8 mouse cellular contexts compared by ENCODE assay signal in genomic region chr17:32283771-32284221, GRCm38 (mm10). TPM values are rescaled to one million over a fixed set of nuclear protein-coding genes. Genes with fewer than 3 reads are reported as not detected.
DNase-seq lines count a peak whose midpoint lies in the region; ATAC-seq lines count a peak whose summit lies in the region.

No protein-coding gene starts in this region.

- peaks cover 9% of the 10 kb centered on the region; the same call in 1 of the 2 replicates for H3K36me3 ChIP-seq in hindbrain, embryonic 10.5 days

- H3K4me1 ChIP-seq in hindbrain, embryonic 10.5 days (replicated peaks): peaks cover 32% of the 10 kb centered on the region

- no peaks in the 10 kb centered on the region for H3K9me3 ChIP-seq in hindbrain, embryonic 10.5 days

- ATAC-seq in frontal cortex, adult (ENCODE audit: low TSS enrichment): peak; percentile 36

- DNase-seq in Muller cell, postnatal 12 days (ENCODE audit: inconsistent ontology term): peak; percentile 71
- DNase-seq in cerebellum, adult 8-10 months: peak; percentile 52
- peak; percentile 72 for DNase-seq in hindbrain, embryonic 10.5 days (ENCODE audit: low spot score)
- DNase-seq in layer of hippocampus, postnatal 14 days (ENCODE audit: low spot score in 2 of 2): peak; percentile 36 to 40
- DNase-seq in lung, postnatal 36 days: peak; percentile 70
- DNase-seq in retina, adult 2 months (ENCODE audit: low read depth, low spot score): peak; percentile 18
- DNase-seq in thymus, postnatal 36 days: peak; percentile 62 to 70

- no peaks in the 10 kb centered on the region for H3K27me3 ChIP-seq in hindbrain, embryonic 10.5 days (ENCODE audit: insufficient read depth, poor library complexity, severe bottlenecking)

- peak overlapping the region; percentile 98 for H3K4me3 ChIP-seq in hindbrain, embryonic 10.5 days

- H3K27ac ChIP-seq in hindbrain, embryonic 10.5 days: peak overlapping the region; percentile 99

- under 1% methylated on average over 40 of the region's 41 CpGs for WGBS in hindbrain, embryonic 10.5 days

RNA-seq across cellular contexts. Expression of gene Brd4, which starts 0.7 kb away (rescaled TPM):
- polyA plus RNA-seq in hindbrain, embryonic 10.5 days (2016; fragmentation: Nextera tagmentation; extraction: Ambion mirVana): 113 and 134 TPM in 2 replicates
- total RNA-seq in layer of hippocampus, postnatal 14 days (2021): 100 to 1,000 TPM; 118 to 125 TPM

RNA-seq across cellular contexts. Expression of gene Akap8, which starts 37.2 kb away (rescaled TPM):
- polyA plus RNA-seq in hindbrain, embryonic 10.5 days (2016; fragmentation: Nextera tagmentation; extraction: Ambion mirVana): 114 and 133 TPM in 2 replicates
- total RNA-seq in layer of hippocampus, postnatal 14 days (2021): 10 to 100 TPM; 83.8 to 86.1 TPM

Comparison
In these comparisons a context has a peak if more than half of its experiments do, and no peak if none do; other contexts are left out.
1. Peak in every context shown above with its lines: DNase-seq, ATAC-seq, H3K4me3 ChIP-seq and H3K27ac ChIP-seq.
2. DNase-seq: peak in every context shown above with its lines; median percentile 72 in hindbrain, embryonic 10.5 days; 71 in Muller cell, postnatal 12 days; 70 in lung, postnatal 36 days; 66 in thymus, postnatal 36 days; 52 in cerebellum, adult 8-10 months; 38 in layer of hippocampus, postnatal 14 days; 18 in retina, adult 2 months.